Mouse (Mus musculus) cerebellum, adult (tissue): ENCODE results near the gene Map3k5.
"Not testable (repeated sequence)": the region's sequence is repeated elsewhere in the genome, so short reads cannot be mapped to it uniquely, and the experiment has no call there.

ENCODE experiments used
- ATAC-seq: cut with Nextera tagmentation; 2 replicates; pipeline ENCODE4 v1.9.2; 2017; ENCODE audit warnings: mild to moderate bottlenecking, moderate library complexity, mixed read lengths; ENCODE audit not compliant: insufficient number of reproducible peaks, low FRiP score, low TSS enrichment

Map3k5 gene

GRCm38 (mm10) chr10:19960831-19961380, 26.6 kb downstream of the Map3k5 start:
- ATAC-seq: no peak

- no peak for ATAC-seq
Observed at GRCm38 (mm10) chr10:19962746-19963145, 28.5 kb downstream of the Map3k5 start.

GRCm38 (mm10) chr10:19963206-19963605, 28.9 kb downstream of the Map3k5 start:
- ATAC-seq: no peak

GRCm38 (mm10) chr10:19964105-19964504, 29.8 kb downstream of the Map3k5 start:
- ATAC-seq: no peak

GRCm38 (mm10) chr10:19966597-19966996, 32.3 kb downstream of the Map3k5 start:
- ATAC-seq: no peak

GRCm38 (mm10) chr10:19968445-19968844, 34.2 kb downstream of the Map3k5 start:
- no peak for ATAC-seq

GRCm38 (mm10) chr10:19969831-19970460, 35.7 kb downstream of the Map3k5 start:
- no peak for ATAC-seq

GRCm38 (mm10) chr10:19971491-19971890, 37.2 kb downstream of the Map3k5 start:
- ATAC-seq: not testable (repeated sequence)

- ATAC-seq: no peak
Observed at GRCm38 (mm10) chr10:19973321-19974108, 39.2 kb downstream of the Map3k5 start.

GRCm38 (mm10) chr10:19977557-19977956, 43.3 kb downstream of the Map3k5 start:
- ATAC-seq: no peak

- no peak for ATAC-seq
Observed at GRCm38 (mm10) chr10:19978662-19979199, 44.5 kb downstream of the Map3k5 start.

GRCm38 (mm10) chr10:19987736-19988135, 53.5 kb downstream of the Map3k5 start:
- no peak for ATAC-seq

GRCm38 (mm10) chr10:19989986-19990385, 55.7 kb downstream of the Map3k5 start:
- ATAC-seq: no peak

GRCm38 (mm10) chr10:19990638-19991037, 56.4 kb downstream of the Map3k5 start:
- ATAC-seq: no peak

GRCm38 (mm10) chr10:19991237-19991865, 57.1 kb downstream of the Map3k5 start:
- no peak for ATAC-seq

GRCm38 (mm10) chr10:19991866-19992252, 57.6 kb downstream of the Map3k5 start:
- no peak for ATAC-seq

- peak; percentile 68; the same call in 1 of the 2 replicates for ATAC-seq
Observed at GRCm38 (mm10) chr10:19994469-19995450, 60.5 kb downstream of the Map3k5 start.

GRCm38 (mm10) chr10:19996151-19996550, 61.9 kb downstream of the Map3k5 start:
- ATAC-seq: no peak

- no peak for ATAC-seq
Observed at GRCm38 (mm10) chr10:19999703-20000407, 65.6 kb downstream of the Map3k5 start.
